Mouse (Mus musculus): ENCODE results near the gene Taf1a.

DNA sequence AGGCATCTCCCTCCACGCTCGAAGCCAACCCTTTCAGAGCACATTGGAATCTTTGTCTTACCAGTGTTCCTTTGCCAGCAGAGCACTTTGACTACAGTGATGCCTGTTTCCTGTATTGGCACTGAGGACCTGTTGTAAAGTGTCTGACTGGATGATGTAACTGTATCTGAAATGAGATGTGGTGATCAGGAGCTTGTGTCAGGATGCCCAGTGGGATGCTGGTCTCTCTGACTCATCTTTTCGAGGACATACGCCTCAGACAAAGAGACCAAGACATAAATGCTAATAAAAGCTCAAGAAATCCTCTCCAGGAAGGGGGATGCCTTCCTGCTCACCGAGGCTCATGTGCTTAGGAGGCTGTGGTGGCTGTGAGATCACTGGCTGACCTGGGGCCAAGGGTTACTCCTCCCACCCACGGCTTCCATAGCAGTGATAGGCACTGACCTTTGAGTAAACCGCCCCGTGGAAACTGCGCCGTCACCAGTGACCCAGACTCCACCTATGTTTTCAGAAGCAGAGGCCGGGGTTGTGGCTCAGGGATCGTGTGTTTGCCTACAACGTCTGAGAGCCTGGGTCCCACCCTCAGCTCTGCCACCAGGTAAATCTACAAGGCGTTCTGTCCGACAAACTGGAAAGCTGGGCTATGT is 25.4 kb downstream of the Taf1a start:
- TF ChIP-seq TAL1 (conservative IDR thresholded peaks at IDR 0.05; ENCODE audit: low read depth, low read length) (no peak), CTCF (IDR thresholded peaks at IDR 0.05; ENCODE audit: low read depth, low read length) (no peak), GATA1 (IDR thresholded peaks at IDR 0.05; ENCODE audit: borderline replicate concordance, low read length) (no peak), POLR2AphosphoS5 (IDR thresholded peaks at IDR 0.05; ENCODE audit: insufficient replicate concordance, low read depth, low read length) (no peak)
